Mouse (Mus musculus) hindbrain, embryonic 11.5 days (tissue): Measurements from ENCODE around the gene Dffa. TPM values are rescaled to one million over a fixed set of nuclear protein-coding genes. Genes with fewer than 3 reads are reported as not detected.
"Not testable (repeated sequence)": the region's sequence is repeated elsewhere in the genome, so short reads cannot be mapped to it uniquely, and the experiment has no call there.

Experiments used
- ATAC-seq: fragments of 200-750 bp; cut with Nextera tagmentation; 2 replicates; pipeline ENCODE4 v1.8.0; 2017; ENCODE audit warnings: mild to moderate bottlenecking, moderate TSS enrichment, moderate library complexity; ENCODE audit not compliant: low FRiP score
- DNase-seq: peaks from one replicate; pipeline ENCODE4 v3.0.0-alpha.2; 2015; ENCODE audit warnings: low spot score
- H3K27ac ChIP-seq: fragments of 300-500 bp; sonication (generic); 2 replicates; pipeline ENCODE4 v1.5.1; 2014; ENCODE audit warnings: mild to moderate bottlenecking, low read depth, low read length
- H3K27me3 ChIP-seq: fragments of 300-500 bp; sonication (generic); 2 replicates; pipeline ENCODE4 v1.6.1; 2014; ENCODE audit warnings: mild to moderate bottlenecking, low read length, moderate library complexity, mixed read lengths; ENCODE audit not compliant: control insufficient read depth, insufficient read depth
- H3K36me3 ChIP-seq: fragments of 300-500 bp; sonication (generic); 2 replicates; pipeline ENCODE4 v1.6.1; 2014; ENCODE audit warnings: mild to moderate bottlenecking, low read length, moderate library complexity, mixed read lengths; ENCODE audit not compliant: control insufficient read depth, insufficient read depth
- H3K4me1 ChIP-seq: fragments of 300-500 bp; sonication (generic); replicated peaks from 2 replicates; pipeline ENCODE4 v1.6.1; 2014; ENCODE audit warnings: low read length, mixed read lengths; ENCODE audit not compliant: control insufficient read depth, insufficient read depth
- H3K4me2 ChIP-seq: fragments of 300-500 bp; sonication (generic); replicated peaks from 2 replicates; pipeline ENCODE4 v1.6.1; 2014; ENCODE audit warnings: mild to moderate bottlenecking, low read depth, low read length
- H3K4me3 ChIP-seq: fragments of 300-500 bp; sonication (generic); 2 replicates; pipeline ENCODE4 v1.5.1; 2014; ENCODE audit warnings: low read depth, low read length
- H3K9ac ChIP-seq: fragments of 300-500 bp; sonication (generic); 2 replicates; pipeline ENCODE4 v1.6.1; 2014; ENCODE audit warnings: low read depth, low read length
- H3K9me3 ChIP-seq: fragments of 300-500 bp; sonication (generic); 2 replicates; pipeline ENCODE4 v1.6.1; 2016; ENCODE audit warnings: low read length; ENCODE audit not compliant: control insufficient read depth
- WGBS: fragments of 180-500 bp; shearing (Covaris S2); extraction: QIAGEN DNeasy Blood & Tissue Kit; methylation state at CpG from one replicate; pipeline ENCODE4 v1.1.7; 2014; 5-methylcytosine and 5-hydroxymethylcytosine counted together
- polyA plus RNA-seq: library from polyadenylated mRNA; unstranded; fragments of >200 nt; fragmentation: Nextera tagmentation; extraction: Ambion mirVana; gene quantifications from 2 replicates; pipeline ENCODE4 v1.2.1, GENCODE M21; 2014

Dffa gene
- polyA plus RNA-seq, 1 experiment from 2014 or later: 30.9 TPM

DNA sequence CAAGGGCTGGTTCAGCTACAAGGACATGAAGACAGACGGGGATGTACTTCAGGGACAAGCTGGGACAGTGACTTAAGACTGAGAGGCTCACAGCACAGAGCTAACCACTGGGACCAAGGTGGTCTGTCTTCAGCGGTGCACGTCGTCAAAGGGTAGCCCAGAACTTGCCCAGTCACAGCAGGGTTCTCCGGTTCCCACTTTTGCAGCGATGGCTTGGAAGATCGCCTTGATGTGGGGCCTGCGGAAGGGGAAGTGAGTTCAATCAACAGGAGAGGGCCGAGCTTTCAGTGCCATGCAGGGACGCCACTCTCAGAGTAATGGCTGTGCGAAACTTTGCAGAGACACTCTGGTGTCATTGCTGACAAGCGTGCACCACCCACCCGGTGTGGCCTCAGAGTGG is 55.9 kb downstream of the Dffa start:
- Histone ChIP-seq H3K4me1 (no peaks in the 10 kb centered on the region), H3K27ac (no peak overlapping the region), H3K36me3 (peaks cover 20% of the 10 kb centered on the region), H3K4me3 (no peak overlapping the region), H3K4me2 (no peak overlapping the region), H3K9me3 (no peaks in the 10 kb centered on the region), H3K27me3 (no peaks in the 10 kb centered on the region), H3K9ac (no peak overlapping the region)
- whole genome bisulfite sequencing: 91% methylated on average over 13 of the region's 13 CpGs
- DNase-seq: no peak
- no peak for ATAC-seq

DNA sequence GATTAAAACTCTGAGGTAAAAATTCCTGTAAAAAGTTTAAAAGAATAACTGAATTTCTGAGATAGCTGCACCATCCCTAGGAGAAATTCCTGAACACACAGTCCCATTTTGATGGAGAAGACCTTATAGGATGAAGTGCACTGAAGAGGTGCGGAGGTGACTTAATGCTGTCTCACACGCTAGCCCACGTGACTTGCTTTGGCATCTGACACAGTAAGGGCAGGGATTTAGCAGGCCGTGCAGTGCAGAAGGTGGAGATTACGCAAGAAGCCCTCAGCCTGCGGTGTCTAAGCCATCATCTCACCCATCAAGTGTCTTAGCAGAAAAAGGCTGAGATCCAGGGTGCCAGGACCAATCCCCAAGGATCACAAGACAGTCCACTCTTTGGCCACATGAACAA is 57.2 kb downstream of the Dffa start:
- WGBS: 96% methylated on average over 6 of the region's 6 CpGs
- H3K4me1 ChIP-seq: no peaks in the 10 kb centered on the region

DNA sequence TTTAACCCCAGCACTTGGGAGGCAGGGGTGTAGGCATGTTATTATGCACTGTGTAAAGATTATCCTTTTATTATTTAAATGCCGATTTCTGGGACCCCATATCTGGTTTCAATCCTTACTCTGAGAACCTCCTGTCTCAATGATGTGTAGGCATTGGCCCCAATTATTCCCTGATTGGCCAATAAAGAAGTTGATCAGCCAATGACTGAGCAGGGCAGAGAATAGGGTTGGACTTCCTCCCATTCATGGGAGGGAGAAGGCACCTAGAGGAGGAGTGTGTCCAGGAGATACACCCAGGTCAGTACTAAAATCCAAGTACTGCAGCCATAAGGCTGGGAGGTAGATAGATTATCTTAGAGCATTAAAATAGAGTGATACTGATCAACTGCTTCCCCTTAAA is 59.2 kb downstream of the Dffa start:
- ATAC-seq: no peak
- Histone ChIP-seq H3K4me1 (no peaks in the 10 kb centered on the region), H3K4me2 (no peak overlapping the region), H3K36me3 (peaks cover 3% of the 10 kb centered on the region; the same call in 1 of the 2 replicates), H3K4me3 (no peak overlapping the region), H3K9me3 (no peaks in the 10 kb centered on the region), H3K27ac (no peak overlapping the region), H3K27me3 (no peaks in the 10 kb centered on the region), H3K9ac (no peak overlapping the region)
- 84% methylated on average over 1 of the region's 1 CpGs for WGBS
- DNase-seq: no peak

More for the DNA sequence above, 57.2 kb downstream of the Dffa start:
- H3K4me2 ChIP-seq: no peak overlapping the region
- no peaks in the 10 kb centered on the region for H3K9me3 ChIP-seq
- H3K4me3 ChIP-seq: no peak overlapping the region
- no peaks in the 10 kb centered on the region for H3K27me3 ChIP-seq
- ATAC-seq (no peak), DNase-seq (no peak)
- H3K9ac ChIP-seq: no peak overlapping the region
- peaks cover 11% of the 10 kb centered on the region for H3K36me3 ChIP-seq
- H3K27ac ChIP-seq: no peak overlapping the region

DNA sequence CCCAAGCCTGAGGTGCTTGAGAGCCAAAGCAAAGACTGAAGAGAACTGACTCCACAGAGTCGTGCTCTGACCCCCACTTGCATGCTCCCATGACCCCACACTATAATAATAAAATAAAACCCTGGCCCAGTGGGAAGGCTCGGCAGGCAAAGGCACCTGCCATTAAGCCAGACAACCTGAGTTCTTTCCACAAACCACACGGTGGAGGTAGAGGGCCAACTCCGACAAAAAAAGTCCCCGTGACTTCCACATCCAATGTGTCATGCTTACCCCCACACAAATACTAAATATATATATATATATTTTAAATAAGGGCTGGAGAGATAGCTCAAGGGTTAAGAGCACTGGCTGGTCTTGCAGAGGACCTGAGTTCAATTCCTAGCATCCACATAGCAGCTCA is 60.2 kb downstream of the Dffa start:
- H3K4me2 ChIP-seq: no peak overlapping the region
- ATAC-seq (no peak), DNase-seq (no peak)
- 81% methylated on average over 5 of the region's 5 CpGs for WGBS
- H3K27me3 ChIP-seq: no peaks in the 10 kb centered on the region
- H3K36me3 ChIP-seq: peaks cover 3% of the 10 kb centered on the region; the same call in 1 of the 2 replicates
- H3K4me1 ChIP-seq: no peaks in the 10 kb centered on the region
- H3K27ac ChIP-seq: no peak overlapping the region
- no peaks in the 10 kb centered on the region for H3K9me3 ChIP-seq
- no peak overlapping the region for H3K9ac ChIP-seq
- no peak overlapping the region for H3K4me3 ChIP-seq

DNA sequence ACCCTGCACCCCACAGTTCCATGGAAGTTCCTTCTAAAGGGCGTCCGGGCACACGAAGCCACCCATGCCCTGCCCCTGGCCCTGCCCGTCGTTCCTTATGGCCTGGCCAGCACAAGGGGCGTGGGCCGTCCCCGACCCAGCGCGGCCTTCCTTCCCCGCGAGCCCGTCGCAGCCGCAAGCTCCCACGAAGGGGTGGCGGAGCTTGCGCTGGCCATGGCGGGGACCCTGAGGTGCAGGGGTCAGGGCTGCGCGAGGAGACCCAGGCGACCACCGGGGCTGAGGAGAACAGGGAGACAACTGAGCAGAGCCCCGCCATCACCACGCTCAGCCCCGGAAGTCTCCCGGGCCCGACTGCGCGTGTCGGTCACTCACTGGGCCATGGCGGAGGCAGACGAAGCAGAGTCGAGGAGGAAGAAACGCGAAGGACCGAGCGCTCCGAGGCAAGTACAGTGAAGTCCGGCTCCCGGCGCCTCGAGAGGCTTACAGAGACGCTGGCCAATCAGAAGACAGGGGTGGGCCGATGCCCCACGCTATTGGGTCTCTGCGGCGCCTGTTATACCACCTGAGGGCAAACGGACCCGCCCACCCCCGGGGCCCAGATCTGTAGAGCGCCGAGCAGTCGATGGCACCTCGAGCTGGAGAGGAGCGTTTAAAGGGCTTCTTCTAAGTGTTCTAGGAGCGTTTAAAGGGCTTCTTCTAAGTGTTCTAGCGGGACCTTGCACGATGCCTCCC is 62.4 kb downstream of the Dffa start, which contains the start of gene Pgd:
Gene Pgd (minus strand): TSS at position 557 of the 732 bp plus-strand sequence.
- Histone ChIP-seq H3K27me3 (no peaks in the 10 kb centered on the region), H3K4me1 (no peaks in the 10 kb centered on the region), H3K36me3 (no peaks in the 10 kb centered on the region), H3K9me3 (no peaks in the 10 kb centered on the region), H3K4me3 (peak within 1 kb of the TSS; percentile 92), H3K4me2 (peak within 1 kb of the TSS; percentile 86), H3K9ac (peak within 1 kb of the TSS; percentile 84), H3K27ac (peak within 1 kb of the TSS; percentile 78)
- DNase-seq (peak; percentile 96), ATAC-seq (peak; percentile 99)
- under 1% methylated on average over 59 of the region's 59 CpGs for WGBS

DNA sequence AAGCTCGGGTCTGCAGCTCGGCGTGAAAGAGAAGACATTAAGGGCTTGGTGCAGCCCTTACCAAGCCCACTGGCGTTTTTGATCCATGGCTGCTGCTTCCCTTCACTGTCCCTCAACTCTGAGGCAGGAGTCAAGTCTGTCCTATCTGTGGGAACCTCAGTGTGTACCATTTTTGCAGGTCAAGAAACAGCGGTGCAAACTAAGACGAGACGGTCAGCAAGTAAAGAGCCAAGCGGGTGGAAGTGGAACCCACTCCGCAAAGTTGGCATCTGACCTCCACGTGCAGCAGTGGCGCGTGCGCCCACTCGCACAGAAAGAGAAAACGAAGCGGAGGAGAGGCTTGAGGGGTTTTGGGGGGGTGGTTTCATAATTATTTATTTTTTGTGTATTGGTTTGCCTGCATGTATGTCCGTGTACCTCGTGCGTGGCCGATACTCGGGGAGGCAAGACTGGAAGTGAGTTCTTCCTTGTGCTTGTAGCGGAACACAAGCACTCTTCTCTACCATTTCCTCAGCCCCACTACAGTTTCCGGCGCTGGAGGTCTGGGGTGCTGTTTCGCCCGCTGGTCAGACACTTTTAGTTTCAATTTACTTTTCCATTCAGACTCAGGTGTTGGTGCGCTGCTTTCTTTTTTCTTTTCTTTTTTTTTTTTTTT is 63.1 kb downstream of the Dffa start:
- WGBS: 1% methylated on average over 27 of the region's 27 CpGs
- Histone ChIP-seq H3K4me2 (peak overlapping the region; percentile 86), H3K4me3 (peak overlapping the region; percentile 92), H3K27ac (peak overlapping the region; percentile 78; the same call in 1 of the 2 replicates), H3K9me3 (no peaks in the 10 kb centered on the region), H3K36me3 (no peaks in the 10 kb centered on the region), H3K27me3 (no peaks in the 10 kb centered on the region), H3K9ac (peak overlapping the region; percentile 84), H3K4me1 (no peaks in the 10 kb centered on the region)
- ATAC-seq: peak; percentile 71
- no peak for DNase-seq

DNA sequence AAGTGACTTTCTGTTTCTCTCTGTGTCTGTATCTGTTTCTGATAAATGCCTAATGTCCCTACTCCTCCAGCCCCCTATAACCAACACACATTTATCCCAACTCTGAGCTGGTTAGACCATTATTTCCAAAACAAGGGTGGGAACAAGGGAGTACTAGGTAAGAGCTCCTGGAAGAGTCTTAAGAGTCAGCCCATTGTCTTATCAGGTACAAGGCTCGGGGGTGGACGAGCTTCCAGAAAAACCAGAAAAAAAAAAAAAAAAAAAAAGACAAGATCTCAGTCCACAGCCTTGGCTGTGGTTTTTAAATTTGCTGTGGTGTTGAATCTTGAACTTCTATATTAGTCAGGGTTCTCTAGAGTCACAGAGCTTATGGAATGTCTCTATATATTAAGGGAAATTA is 64.1 kb downstream of the Dffa start:
- 98% methylated on average over 2 of the region's 2 CpGs for WGBS
- DNase-seq: no peak
- H3K4me1 ChIP-seq: no peaks in the 10 kb centered on the region
- no peak overlapping the region for H3K4me3 ChIP-seq
- no peak overlapping the region for H3K4me2 ChIP-seq
- no peaks in the 10 kb centered on the region for H3K9me3 ChIP-seq
- H3K27me3 ChIP-seq: no peaks in the 10 kb centered on the region
- H3K36me3 ChIP-seq: no peaks in the 10 kb centered on the region
- no peak overlapping the region for H3K27ac ChIP-seq
- H3K9ac ChIP-seq: no peak overlapping the region
- no peak for ATAC-seq

DNA sequence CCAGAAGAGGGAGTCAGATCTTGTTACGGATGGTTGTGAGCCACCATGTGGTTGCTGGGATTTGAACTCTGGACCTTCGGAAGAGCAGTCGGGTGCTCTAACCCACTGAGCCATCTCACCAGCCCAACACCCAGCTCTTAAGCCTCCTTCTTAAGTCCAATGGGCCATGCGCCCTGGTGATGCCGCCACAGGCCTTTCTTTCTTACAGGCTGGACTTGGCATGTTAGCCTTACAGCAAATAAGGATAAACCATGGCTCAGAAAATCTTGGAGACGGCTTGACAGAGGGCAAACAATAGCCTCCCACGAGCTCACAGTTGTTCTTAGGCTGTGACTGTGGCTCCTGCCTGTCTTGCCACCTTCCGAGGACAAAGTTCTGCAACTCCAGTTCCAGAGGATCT is 66.0 kb downstream of the Dffa start:
- not testable (repeated sequence) for H3K27ac ChIP-seq, H3K9ac ChIP-seq, H3K36me3 ChIP-seq, H3K4me3 ChIP-seq, H3K9me3 ChIP-seq, H3K4me1 ChIP-seq, H3K4me2 ChIP-seq, DNase-seq, H3K27me3 ChIP-seq, ATAC-seq
- WGBS: 86% methylated on average over 7 of the region's 8 CpGs
